Mouse (Mus musculus): ENCODE measurements around the gene Vamp2. TPM values are rescaled to one million over a fixed set of nuclear protein-coding genes. Genes with fewer than 3 reads are reported as not detected.

The Vamp2 gene
- total RNA-seq, 4 experiments from 2014 or later, result 926 to 962 (median 934) TPM

- peak; percentile 17 to 24 for DNase-seq (ENCODE audit: low spot score in 2 of 2)
Observed at GRCm38 (mm10) chr11:69098039-69098761, 9.9 kb downstream of the Vamp2 start.

DNA sequence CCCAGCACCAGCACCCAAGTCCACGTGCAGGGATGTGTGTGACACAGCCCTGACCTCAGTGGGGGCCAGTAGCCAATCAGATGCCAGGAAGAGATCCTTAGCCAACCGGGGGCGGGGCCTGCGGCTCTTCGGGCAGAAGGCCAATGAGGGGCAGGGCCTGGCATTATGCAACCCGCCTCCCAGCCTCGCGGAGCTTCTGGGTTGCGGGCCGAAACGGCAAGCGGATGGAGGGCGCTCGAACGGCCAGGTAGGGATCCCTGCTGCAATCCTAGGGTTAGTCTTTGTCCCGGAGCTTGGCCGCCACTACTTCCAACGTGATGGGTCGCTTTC lies 10.4 kb downstream of the Vamp2 start:
- DNase-seq (ENCODE audit: low spot score in 2 of 2), result peak; percentile 94 to 96

DNA sequence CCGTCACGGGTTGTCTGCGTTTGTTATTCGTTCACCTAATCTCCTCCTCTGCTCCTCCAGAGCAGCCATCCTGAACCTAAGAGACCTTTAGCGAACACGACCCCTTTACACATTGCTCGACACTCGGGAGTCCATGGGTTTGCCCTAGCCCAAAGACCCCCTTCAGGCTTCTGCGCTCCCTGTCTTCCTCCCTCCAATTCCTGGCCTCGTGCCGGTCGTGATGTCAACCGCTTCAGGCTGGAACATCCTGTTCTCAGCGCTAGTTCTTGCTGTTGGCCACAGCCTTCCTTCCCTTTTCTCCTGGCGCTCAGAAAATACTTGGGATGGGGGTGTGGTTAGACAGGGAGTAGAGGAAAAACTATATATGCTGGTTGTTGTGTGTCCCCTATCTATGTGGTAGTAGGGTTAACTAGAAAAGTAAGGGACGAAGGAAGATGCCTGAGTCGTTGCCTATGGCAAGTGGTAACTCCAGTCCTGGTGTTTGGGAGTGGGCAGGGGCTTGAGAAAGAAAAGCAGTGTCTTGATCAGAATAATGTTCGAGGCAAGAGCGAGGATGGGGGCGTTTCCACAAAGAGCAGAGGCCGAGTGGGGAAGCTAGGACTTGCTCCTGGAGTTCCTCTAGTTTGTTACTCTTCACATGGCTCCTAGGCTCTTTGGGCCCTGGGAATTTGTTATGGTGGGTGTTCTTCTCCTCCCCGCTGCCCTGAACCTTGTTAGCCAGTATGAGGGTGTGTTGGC lies 11.1 kb downstream of the Vamp2 start:
- peak; percentile 65 to 66 for DNase-seq (ENCODE audit: low spot score in 2 of 2)

GRCm38 (mm10) chr11:69099915-69100345 lies 11.6 kb downstream of the Vamp2 start:
- peak; percentile 89 to 91 for DNase-seq (ENCODE audit: low spot score in 2 of 2)

DNA sequence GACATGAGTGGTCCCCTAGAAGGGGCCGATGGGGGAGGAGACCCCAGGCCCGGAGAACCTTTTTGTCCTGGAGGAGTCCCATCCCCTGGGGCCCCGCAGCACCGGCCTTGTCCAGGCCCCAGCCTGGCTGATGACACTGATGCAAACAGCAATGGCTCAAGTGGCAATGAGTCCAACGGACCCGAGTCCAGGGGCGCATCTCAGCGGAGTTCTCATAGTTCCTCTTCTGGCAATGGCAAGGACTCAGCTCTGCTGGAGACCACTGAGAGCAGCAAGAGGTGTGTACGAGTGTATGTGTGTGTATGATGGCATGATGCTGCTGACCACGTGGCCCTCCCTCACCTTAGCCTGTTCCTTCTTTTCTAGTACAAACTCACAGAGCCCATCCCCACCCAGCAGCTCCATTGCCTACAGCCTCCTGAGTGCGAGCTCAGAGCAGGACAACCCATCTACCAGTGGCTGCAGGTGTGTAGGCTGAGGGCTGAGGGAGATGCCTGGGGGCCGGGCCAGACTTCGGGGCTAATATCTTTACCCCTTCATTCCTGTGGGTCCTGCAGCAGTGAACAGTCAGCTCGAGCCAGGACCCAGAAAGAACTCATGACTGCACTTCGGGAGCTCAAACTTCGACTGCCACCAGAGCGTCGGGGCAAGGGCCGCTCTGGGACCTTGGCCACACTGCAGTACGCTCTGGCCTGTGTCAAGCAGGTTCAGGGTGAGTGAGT lies 12.5 kb downstream of the Vamp2 start:
- peak; percentile 18 to 44 for DNase-seq (ENCODE audit: low spot score in 2 of 2)

DNA sequence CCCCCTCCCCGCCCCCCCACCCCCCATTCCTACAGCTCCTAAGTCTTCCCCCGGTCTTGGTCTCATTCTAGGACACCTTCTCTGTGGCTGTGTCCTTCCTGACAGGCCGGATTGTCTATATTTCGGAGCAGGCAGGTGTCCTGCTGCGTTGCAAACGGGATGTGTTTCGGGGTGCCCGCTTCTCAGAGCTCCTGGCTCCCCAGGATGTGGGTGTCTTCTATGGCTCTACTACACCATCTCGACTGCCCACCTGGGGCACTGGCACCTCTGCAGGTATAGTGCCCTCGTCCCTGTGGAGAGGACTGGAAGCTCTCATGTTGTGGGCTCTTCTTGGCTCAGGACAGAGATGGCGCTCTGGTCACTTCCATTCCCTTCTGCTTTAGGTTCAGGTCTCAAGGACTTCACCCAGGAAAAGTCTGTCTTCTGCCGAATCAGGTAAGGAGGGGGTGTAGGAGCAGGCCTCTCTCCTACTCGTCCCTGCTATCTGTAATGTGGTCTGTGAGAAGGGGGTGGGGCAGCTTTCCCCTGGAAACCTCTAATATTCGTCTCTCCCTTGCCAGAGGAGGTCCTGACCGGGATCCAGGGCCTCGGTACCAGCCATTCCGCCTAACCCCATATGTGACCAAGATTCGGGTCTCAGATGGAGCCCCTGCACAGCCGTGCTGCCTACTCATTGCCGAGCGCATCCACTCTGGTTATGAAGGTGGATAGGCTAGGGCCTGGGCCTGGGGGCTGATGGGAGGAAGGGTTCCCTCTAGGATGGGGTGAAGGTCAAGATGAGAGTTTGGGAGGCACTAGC lies 13.5 kb downstream of the Vamp2 start:
- peak in 1 of 2 experiments; percentile 19 for DNase-seq (ENCODE audit: low spot score in 2 of 2)

DNA sequence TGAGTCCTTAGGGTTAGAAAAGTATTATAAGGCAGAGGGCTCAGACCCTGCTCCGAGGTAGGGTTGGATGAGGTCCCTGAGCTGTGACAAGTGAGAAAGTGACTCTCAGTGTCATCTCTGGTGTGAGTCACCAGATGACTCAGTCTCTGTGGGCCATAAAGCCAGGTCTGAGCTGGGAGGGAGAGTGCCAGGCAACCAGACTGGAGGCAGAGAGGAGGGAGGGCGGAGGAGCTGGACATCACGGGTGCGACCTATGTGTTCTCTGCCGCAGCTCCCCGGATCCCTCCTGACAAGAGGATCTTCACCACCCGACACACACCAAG lies 14.1 kb downstream of the Vamp2 start:
- DNase-seq (ENCODE audit: low spot score in 2 of 2), result peak in 1 of 2 experiments; percentile 33

GRCm38 (mm10) chr11:69103121-69103520 lies 14.8 kb downstream of the Vamp2 start:
- no peak for DNase-seq (ENCODE audit: low spot score in 2 of 2)

GRCm38 (mm10) chr11:69103531-69104435 lies 15.5 kb downstream of the Vamp2 start:
- DNase-seq (ENCODE audit: low spot score in 2 of 2), result no peak

- no peak for DNase-seq (ENCODE audit: low spot score in 2 of 2)
Observed at GRCm38 (mm10) chr11:69104487-69104886, 16.2 kb downstream of the Vamp2 start.

GRCm38 (mm10) chr11:69105227-69105626 lies 16.9 kb downstream of the Vamp2 start:
- no peak for DNase-seq (ENCODE audit: low spot score in 2 of 2)

DNA sequence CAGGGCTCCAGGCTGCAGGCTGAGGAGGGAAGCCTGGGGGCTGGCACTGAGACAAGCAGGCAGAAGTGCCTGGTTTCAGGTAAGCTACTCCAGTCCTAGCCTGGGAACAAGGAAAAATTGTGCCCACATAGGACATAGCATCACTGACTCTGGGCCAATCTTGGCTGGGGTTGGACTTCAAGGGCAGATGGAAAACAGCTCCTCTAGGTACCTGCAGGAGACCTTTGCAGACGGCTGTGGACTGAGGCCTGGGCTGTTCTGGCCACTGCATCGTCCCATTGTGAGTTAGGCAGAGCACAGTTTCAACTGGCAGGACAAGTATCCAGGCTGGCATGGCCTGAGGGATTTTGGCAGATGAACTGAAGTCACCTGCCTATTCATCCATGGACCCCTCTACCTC lies 17.5 kb downstream of the Vamp2 start:
- DNase-seq (ENCODE audit: low spot score in 2 of 2), result no peak

DNA sequence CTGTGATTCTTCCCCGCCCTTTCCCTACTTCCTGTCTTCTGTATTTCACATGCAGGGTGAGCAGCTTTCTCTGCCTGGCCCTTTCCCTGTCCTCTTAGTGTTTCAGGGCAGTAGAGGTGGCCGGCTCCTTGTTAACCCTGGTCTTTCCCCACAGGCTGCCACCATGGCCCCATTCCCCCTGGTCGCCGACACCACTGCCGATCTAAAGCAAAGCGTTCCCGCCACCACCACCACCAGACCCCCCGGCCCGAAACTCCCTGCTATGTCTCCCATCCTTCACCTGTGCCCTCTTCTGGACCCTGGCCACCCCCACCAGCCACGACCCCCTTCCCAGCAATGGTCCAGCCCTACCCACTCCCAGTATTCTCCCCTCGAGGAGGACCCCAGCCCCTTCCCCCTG lies 18.0 kb downstream of the Vamp2 start:
- no peak for DNase-seq (ENCODE audit: low spot score in 2 of 2)

DNA sequence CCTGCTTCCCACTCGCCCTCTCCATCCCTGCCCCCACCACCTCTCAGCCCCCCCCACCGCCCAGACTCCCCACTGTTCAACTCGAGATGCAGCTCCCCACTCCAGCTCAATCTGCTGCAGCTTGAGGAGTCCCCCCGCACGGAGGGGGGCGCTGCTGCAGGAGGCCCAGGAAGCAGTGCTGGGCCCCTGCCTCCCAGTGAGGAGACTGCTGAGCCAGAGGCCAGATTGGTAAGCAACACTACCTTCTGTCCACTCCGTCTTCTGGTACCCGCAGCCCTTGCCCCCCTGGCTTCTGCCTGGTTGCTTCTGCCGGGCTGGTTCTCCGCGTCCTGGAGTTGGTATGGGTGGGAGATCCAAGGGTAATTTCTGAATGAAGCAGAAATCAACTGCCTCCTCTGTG lies 18.6 kb downstream of the Vamp2 start:
- no peak for DNase-seq (ENCODE audit: low spot score in 2 of 2)

- DNase-seq (ENCODE audit: low spot score in 2 of 2), result peak in 1 of 2 experiments; percentile 5
Observed at GRCm38 (mm10) chr11:69107676-69108075, 19.4 kb downstream of the Vamp2 start.

DNA sequence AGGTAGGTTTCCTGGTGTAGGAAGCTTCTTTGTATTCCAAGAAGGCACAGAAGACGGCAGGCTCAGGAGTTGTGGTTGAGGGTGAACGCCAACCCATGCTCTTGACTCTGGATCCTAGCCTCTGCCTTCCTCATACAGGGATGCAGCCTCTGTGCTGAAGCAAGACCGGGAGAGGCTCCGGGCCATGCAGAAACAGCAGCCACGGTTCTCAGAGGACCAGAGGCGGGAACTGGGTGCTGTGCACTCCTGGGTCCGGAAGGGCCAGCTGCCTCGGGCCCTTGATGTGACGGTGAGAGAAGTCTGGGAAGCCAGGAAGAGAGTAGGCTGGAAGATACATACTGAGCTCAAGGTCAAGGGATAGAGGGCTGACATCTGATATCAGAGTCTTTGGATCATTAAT lies 19.9 kb downstream of the Vamp2 start:
- DNase-seq (ENCODE audit: low spot score in 2 of 2), result peak in 1 of 2 experiments; percentile 7

DNA sequence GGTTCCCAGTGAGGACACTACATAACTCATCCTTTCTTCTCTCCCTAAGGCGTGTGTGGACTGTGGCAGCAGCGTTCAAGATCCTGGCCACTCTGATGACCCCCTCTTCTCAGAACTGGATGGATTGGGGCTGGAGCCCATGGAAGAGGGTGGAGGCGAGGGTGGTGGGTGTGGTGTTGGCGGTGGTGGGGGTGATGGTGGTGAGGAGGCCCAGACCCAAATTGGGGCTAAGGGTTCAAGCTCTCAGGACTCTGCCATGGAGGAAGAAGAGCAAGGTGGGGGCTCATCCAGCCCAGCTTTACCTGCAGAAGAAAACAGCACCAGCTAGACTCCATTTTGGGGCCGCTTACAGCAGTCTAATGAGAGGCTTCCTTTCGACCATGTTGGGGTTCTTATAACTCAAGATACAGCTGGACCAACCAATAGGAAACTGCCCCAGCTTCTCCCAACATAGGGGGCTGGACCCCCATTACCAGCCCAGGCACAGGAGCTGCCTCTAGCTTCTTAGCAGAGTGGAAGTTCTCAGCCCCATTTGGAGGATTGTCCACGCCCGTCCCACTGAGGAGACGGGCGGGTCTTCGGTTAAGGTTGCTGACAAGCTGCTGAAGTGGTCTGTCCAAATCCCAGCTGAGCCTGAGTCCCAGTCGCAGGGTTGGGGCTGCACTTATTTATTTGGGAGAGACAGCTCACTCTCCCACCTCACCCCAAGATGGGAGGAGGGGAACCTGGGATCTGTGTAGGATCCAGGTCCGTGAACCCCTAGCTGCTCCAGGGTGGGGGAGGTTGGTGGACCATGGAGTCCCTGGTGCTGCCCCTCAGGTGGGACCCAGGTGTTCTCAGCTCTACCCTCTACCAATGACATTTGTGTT lies 21.0 kb downstream of the Vamp2 start:
- DNase-seq (ENCODE audit: low spot score in 2 of 2), result no peak

DNA sequence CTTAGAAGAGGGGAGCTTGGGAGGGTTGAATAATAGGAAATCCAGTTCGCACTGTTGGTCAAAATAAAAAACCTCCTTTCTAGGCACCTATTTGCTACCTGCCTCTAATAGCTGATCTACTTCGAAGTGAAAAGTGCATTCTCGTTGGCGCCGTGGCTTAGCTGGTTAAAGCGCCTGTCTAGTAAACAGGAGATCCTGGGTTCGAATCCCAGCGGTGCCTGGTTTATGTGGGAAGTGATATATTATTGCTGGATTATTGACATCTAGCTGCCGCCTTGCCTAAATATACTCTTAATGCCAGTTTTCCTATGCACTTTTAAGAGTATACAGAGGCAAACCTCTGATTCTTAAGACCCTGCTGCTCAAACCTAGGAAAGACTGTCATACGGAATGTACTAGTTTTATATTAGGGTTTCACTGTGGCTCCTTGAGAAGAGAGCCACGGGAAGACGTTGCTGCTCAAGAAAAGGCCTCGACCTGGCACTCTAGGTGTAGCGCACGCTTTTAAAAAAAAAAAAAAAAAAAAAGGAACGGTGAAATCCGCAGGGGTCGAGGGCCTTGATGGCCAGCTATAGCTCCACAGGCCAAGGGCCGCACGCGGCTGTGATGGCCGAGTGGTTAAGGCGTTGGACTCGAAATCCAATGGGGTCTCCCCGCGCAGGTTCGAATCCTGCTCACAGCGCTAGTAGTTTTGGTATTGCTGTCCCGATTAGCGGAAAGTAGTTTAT lies 22.2 kb downstream of the Vamp2 start:
- peak in 1 of 2 experiments; percentile 94 for DNase-seq (ENCODE audit: low spot score in 2 of 2)

Data from layer of hippocampus, adult 8-10 months (tissue).